Mouse (Mus musculus): ENCODE results near the gene Sstr2. TPM values are rescaled to one million over a fixed set of nuclear protein-coding genes. Genes with fewer than 3 reads are reported as not detected.

The Sstr2 gene
- 0.36 and 0.47 TPM in 2 replicates for polyA plus RNA-seq (2015; fragmentation: Nextera tagmentation; extraction: Ambion mirVana)

GRCm38 (mm10) chr11:113618672-113619419, at the start of gene Sstr2:
Sstr2 (plus strand) TSS chr11:113619342.
- under 1% methylated on average over 54 of the region's 54 CpGs for WGBS
- peaks cover 36% of the 10 kb centered on the region for H3K27me3 ChIP-seq (ENCODE audit: insufficient read depth, low read length)
- no peaks in the 10 kb centered on the region for H3K36me3 ChIP-seq (ENCODE audit: insufficient read depth, low read length)
- ATAC-seq (ENCODE audit: low FRiP score, low TSS enrichment) = peak; percentile 84
- peak within 1 kb of the TSS; percentile 94 for H3K4me2 ChIP-seq (replicated peaks; ENCODE audit: low read depth, low read length)
- peaks cover 26% of the 10 kb centered on the region for H3K4me1 ChIP-seq (ENCODE audit: insufficient read depth, low read length)
- peak within 1 kb of the TSS; percentile 51 for H3K4me3 ChIP-seq (ENCODE audit: low read length)
- H3K9me3 ChIP-seq (ENCODE audit: low read length) = no peaks in the 10 kb centered on the region
- no peak within 1 kb of the TSS for H3K27ac ChIP-seq (ENCODE audit: low read length)
- H3K9ac ChIP-seq (replicated peaks; ENCODE audit: low read length) = peak within 1 kb of the TSS; percentile 65

- H3K4me2 ChIP-seq (replicated peaks; ENCODE audit: low read depth, low read length) = no peak overlapping the region
- no peak for ATAC-seq (ENCODE audit: low FRiP score, low TSS enrichment)
- H3K36me3 ChIP-seq (ENCODE audit: insufficient read depth, low read length) = no peaks in the 10 kb centered on the region
- H3K4me1 ChIP-seq (ENCODE audit: insufficient read depth, low read length) = no peaks in the 10 kb centered on the region
- H3K27me3 ChIP-seq (ENCODE audit: insufficient read depth, low read length) = no peaks in the 10 kb centered on the region
- H3K27ac ChIP-seq (ENCODE audit: low read length) = no peak overlapping the region
- H3K4me3 ChIP-seq (ENCODE audit: low read length) = no peak overlapping the region
- H3K9me3 ChIP-seq (ENCODE audit: low read length) = no peaks in the 10 kb centered on the region
- H3K9ac ChIP-seq (replicated peaks; ENCODE audit: low read length) = no peak overlapping the region
These were observed 47.5 kb upstream of the Sstr2 start for GRCm38 (mm10) chr11:113571616-113572015.

- Histone ChIP-seq H3K4me3 (ENCODE audit: low read length) (no peak overlapping the region), H3K36me3 (ENCODE audit: insufficient read depth, low read length) (no peaks in the 10 kb centered on the region), H3K4me1 (ENCODE audit: insufficient read depth, low read length) (no peaks in the 10 kb centered on the region), H3K4me2 (replicated peaks; ENCODE audit: low read depth, low read length) (no peak overlapping the region), H3K27ac (ENCODE audit: low read length) (no peak overlapping the region), H3K9ac (replicated peaks; ENCODE audit: low read length) (no peak overlapping the region), H3K27me3 (ENCODE audit: insufficient read depth, low read length) (no peaks in the 10 kb centered on the region), H3K9me3 (ENCODE audit: low read length) (no peaks in the 10 kb centered on the region)
- 60% methylated on average over 6 of the region's 6 CpGs for WGBS
- ATAC-seq (ENCODE audit: low FRiP score, low TSS enrichment) = no peak
These were observed 46.5 kb upstream of the Sstr2 start for GRCm38 (mm10) chr11:113572641-113573040.

- Histone ChIP-seq H3K9ac (replicated peaks; ENCODE audit: low read length) (no peak overlapping the region), H3K9me3 (ENCODE audit: low read length) (no peaks in the 10 kb centered on the region), H3K27ac (ENCODE audit: low read length) (no peak overlapping the region), H3K4me1 (ENCODE audit: insufficient read depth, low read length) (no peaks in the 10 kb centered on the region), H3K36me3 (ENCODE audit: insufficient read depth, low read length) (no peaks in the 10 kb centered on the region), H3K4me3 (ENCODE audit: low read length) (no peak overlapping the region), H3K4me2 (replicated peaks; ENCODE audit: low read depth, low read length) (no peak overlapping the region), H3K27me3 (ENCODE audit: insufficient read depth, low read length) (no peaks in the 10 kb centered on the region)
- no peak for ATAC-seq (ENCODE audit: low FRiP score, low TSS enrichment)
- WGBS = 79% methylated on average over 4 of the region's 4 CpGs
These were observed 41.9 kb upstream of the Sstr2 start for GRCm38 (mm10) chr11:113577221-113577620.

GRCm38 (mm10) chr11:113583879-113584661, 35.1 kb upstream of the Sstr2 start:
- no peaks in the 10 kb centered on the region for H3K36me3 ChIP-seq (ENCODE audit: insufficient read depth, low read length)
- H3K9ac ChIP-seq (replicated peaks; ENCODE audit: low read length) = no peak overlapping the region
- H3K9me3 ChIP-seq (ENCODE audit: low read length) = no peaks in the 10 kb centered on the region
- H3K27me3 ChIP-seq (ENCODE audit: insufficient read depth, low read length) = no peaks in the 10 kb centered on the region
- H3K4me2 ChIP-seq (replicated peaks; ENCODE audit: low read depth, low read length) = no peak overlapping the region
- ATAC-seq (ENCODE audit: low FRiP score, low TSS enrichment) = no peak
- no peak overlapping the region for H3K27ac ChIP-seq (ENCODE audit: low read length)
- 48% methylated on average over 11 of the region's 11 CpGs for WGBS
- no peaks in the 10 kb centered on the region for H3K4me1 ChIP-seq (ENCODE audit: insufficient read depth, low read length)
- H3K4me3 ChIP-seq (ENCODE audit: low read length) = no peak overlapping the region

- no peaks in the 10 kb centered on the region for H3K9me3 ChIP-seq (ENCODE audit: low read length)
- H3K4me2 ChIP-seq (replicated peaks; ENCODE audit: low read depth, low read length) = no peak overlapping the region
- no peak for ATAC-seq (ENCODE audit: low FRiP score, low TSS enrichment)
- no peaks in the 10 kb centered on the region for H3K4me1 ChIP-seq (ENCODE audit: insufficient read depth, low read length)
- 54% methylated on average over 6 of the region's 6 CpGs for WGBS
- no peak overlapping the region for H3K4me3 ChIP-seq (ENCODE audit: low read length)
- H3K36me3 ChIP-seq (ENCODE audit: insufficient read depth, low read length) = no peaks in the 10 kb centered on the region
- H3K9ac ChIP-seq (replicated peaks; ENCODE audit: low read length) = no peak overlapping the region
- H3K27ac ChIP-seq (ENCODE audit: low read length) = no peak overlapping the region
- H3K27me3 ChIP-seq (ENCODE audit: insufficient read depth, low read length) = no peaks in the 10 kb centered on the region
These were observed 32.7 kb upstream of the Sstr2 start for GRCm38 (mm10) chr11:113586423-113586822.

GRCm38 (mm10) chr11:113588936-113589335, 30.2 kb upstream of the Sstr2 start:
- Histone ChIP-seq H3K9me3 (ENCODE audit: low read length) (no peaks in the 10 kb centered on the region), H3K27me3 (ENCODE audit: insufficient read depth, low read length) (no peaks in the 10 kb centered on the region), H3K27ac (ENCODE audit: low read length) (no peak overlapping the region), H3K36me3 (ENCODE audit: insufficient read depth, low read length) (no peaks in the 10 kb centered on the region), H3K4me3 (ENCODE audit: low read length) (no peak overlapping the region), H3K4me2 (replicated peaks; ENCODE audit: low read depth, low read length) (no peak overlapping the region), H3K9ac (replicated peaks; ENCODE audit: low read length) (no peak overlapping the region), H3K4me1 (ENCODE audit: insufficient read depth, low read length) (no peaks in the 10 kb centered on the region)
- WGBS = 58% methylated on average over 3 of the region's 3 CpGs
- ATAC-seq (ENCODE audit: low FRiP score, low TSS enrichment) = no peak

- Histone ChIP-seq H3K36me3 (ENCODE audit: insufficient read depth, low read length) (no peaks in the 10 kb centered on the region), H3K4me3 (ENCODE audit: low read length) (no peak overlapping the region), H3K4me1 (ENCODE audit: insufficient read depth, low read length) (no peaks in the 10 kb centered on the region), H3K9ac (replicated peaks; ENCODE audit: low read length) (no peak overlapping the region), H3K27ac (ENCODE audit: low read length) (no peak overlapping the region), H3K9me3 (ENCODE audit: low read length) (no peaks in the 10 kb centered on the region), H3K27me3 (ENCODE audit: insufficient read depth, low read length) (no peaks in the 10 kb centered on the region), H3K4me2 (replicated peaks; ENCODE audit: low read depth, low read length) (no peak overlapping the region)
- ATAC-seq (ENCODE audit: low FRiP score, low TSS enrichment) = no peak
- WGBS = 83% methylated on average over 5 of the region's 5 CpGs
These were observed 24.0 kb upstream of the Sstr2 start for GRCm38 (mm10) chr11:113595144-113595543.

GRCm38 (mm10) chr11:113597632-113598031, 21.5 kb upstream of the Sstr2 start:
- ATAC-seq (ENCODE audit: low FRiP score, low TSS enrichment) = no peak
- Histone ChIP-seq H3K36me3 (ENCODE audit: insufficient read depth, low read length) (no peaks in the 10 kb centered on the region), H3K4me1 (ENCODE audit: insufficient read depth, low read length) (no peaks in the 10 kb centered on the region), H3K4me2 (replicated peaks; ENCODE audit: low read depth, low read length) (no peak overlapping the region), H3K9ac (replicated peaks; ENCODE audit: low read length) (no peak overlapping the region), H3K9me3 (ENCODE audit: low read length) (no peaks in the 10 kb centered on the region), H3K27ac (ENCODE audit: low read length) (no peak overlapping the region), H3K4me3 (ENCODE audit: low read length) (no peak overlapping the region), H3K27me3 (ENCODE audit: insufficient read depth, low read length) (no peaks in the 10 kb centered on the region)
- WGBS = 80% methylated on average over 3 of the region's 3 CpGs

Data from kidney, embryonic 16.5 days (tissue).